ENCODE assay signal across 9 mouse cellular contexts in genomic region chr3:107260956-107261850, GRCm38 (mm10). TPM values are rescaled to one million over a fixed set of nuclear protein-coding genes. Genes with fewer than 3 reads are reported as not detected.
DNase-seq lines count a peak whose midpoint lies in the region; ATAC-seq and TF ChIP-seq lines count a peak whose summit lies in the region.
"Had no signal": no experiment of that assay in that cellular context is flagged by ENCODE, and none has a peak within 500 bp of the region (broad histone marks: within the 10 kb centered on the region; RNA-seq: fewer than 3 reads in every experiment).

No protein-coding gene starts in this region.

- 0 out of 2 replicates have a peak, but pooled peaks have one; percentile 18 for TF ChIP-seq CTCF in stomach, postnatal 0 days (IDR thresholded peaks at IDR 0.05; ENCODE audit: low read depth)

- DNase-seq in ovary, adult 18-20 months (ENCODE audit: low spot score): peak; percentile 11
- DNase-seq in ovary, postnatal 10 days (ENCODE audit: low spot score): no peak
- peak; percentile 32 to 42 for DNase-seq in heart, adult 9 months (ENCODE audit: low spot score in 2 of 2)
- peak; percentile 31 for DNase-seq in limb, embryonic 11.5 days (ENCODE audit: low spot score)
- no peak for DNase-seq in stomach, postnatal 0 days (ENCODE audit: low spot score)
- no peak for DNase-seq in adrenal gland, postnatal 10 days
- DNase-seq in lung, postnatal 14 days: no peak

- 26% methylated on average over 8 of the region's 8 CpGs for WGBS in embryonic facial prominence, embryonic 12.5 days
- WGBS in limb, embryonic 11.5 days: 40% methylated on average over 8 of the region's 8 CpGs
- 42% methylated on average over 8 of the region's 8 CpGs for whole genome bisulfite sequencing in stomach, postnatal 0 days

- H3K4me2 ChIP-seq in embryonic facial prominence, embryonic 12.5 days (replicated peaks): no peak overlapping the region
- H3K4me2 ChIP-seq in limb, embryonic 11.5 days (ENCODE audit: low read depth, severe bottlenecking): no peak overlapping the region
- H3K4me2 ChIP-seq in stomach, postnatal 0 days (replicated peaks; ENCODE audit: low read depth): no peak overlapping the region
- H3K4me2 ChIP-seq: heart, embryonic 15.5 days had no signal

- no peaks in the 10 kb centered on the region for H3K9me3 ChIP-seq in embryonic facial prominence, embryonic 12.5 days
- no peaks in the 10 kb centered on the region for H3K9me3 ChIP-seq in limb, embryonic 11.5 days (ENCODE audit: control insufficient read depth, low read length)
- no peaks in the 10 kb centered on the region for H3K9me3 ChIP-seq in stomach, postnatal 0 days (ENCODE audit: control insufficient read depth, low read length)
- H3K9me3 ChIP-seq: heart, embryonic 15.5 days had no signal

- peaks cover 13% of the 10 kb centered on the region for H3K4me1 ChIP-seq in embryonic facial prominence, embryonic 12.5 days
- H3K4me1 ChIP-seq in limb, embryonic 11.5 days (ENCODE audit: control insufficient read depth, insufficient read depth, low read length): no peaks in the 10 kb centered on the region; the same call in 1 of the 2 replicates
- peaks cover 2% of the 10 kb centered on the region; the same call in 1 of the 2 replicates for H3K4me1 ChIP-seq in stomach, postnatal 0 days (replicated peaks; ENCODE audit: control insufficient read depth, insufficient read depth)

- no peak for ATAC-seq in embryonic facial prominence, embryonic 12.5 days (ENCODE audit: insufficient number of reproducible peaks, insufficient read depth, low FRiP score, low TSS enrichment)
- 0 out of 2 replicates have a peak, but pooled peaks have one; percentile 62 for ATAC-seq in limb, embryonic 11.5 days (ENCODE audit: insufficient number of reproducible peaks, low FRiP score, low TSS enrichment, low read depth)
- ATAC-seq in stomach, postnatal 0 days (ENCODE audit: low FRiP score, low TSS enrichment): no peak

- H3K9ac ChIP-seq in embryonic facial prominence, embryonic 12.5 days: no peak overlapping the region
- H3K9ac ChIP-seq in limb, embryonic 11.5 days (ENCODE audit: low read length): no peak overlapping the region
- H3K9ac ChIP-seq in stomach, postnatal 0 days (ENCODE audit: low read length): no peak overlapping the region
- H3K9ac ChIP-seq: heart, embryonic 15.5 days had no signal

- no peaks in the 10 kb centered on the region for H3K27me3 ChIP-seq in embryonic facial prominence, embryonic 12.5 days
- no peaks in the 10 kb centered on the region for H3K27me3 ChIP-seq in limb, embryonic 11.5 days (ENCODE audit: control insufficient read depth, insufficient read depth, low read length)
- H3K27me3 ChIP-seq in stomach, postnatal 0 days (ENCODE audit: control insufficient read depth, insufficient read depth, low read length): no peaks in the 10 kb centered on the region
- H3K27me3 ChIP-seq: heart, embryonic 15.5 days had no signal

- no peak overlapping the region for H3K4me3 ChIP-seq in embryonic facial prominence, embryonic 12.5 days
- no peak overlapping the region for H3K4me3 ChIP-seq in limb, embryonic 11.5 days (ENCODE audit: low read depth, low read length)
- H3K4me3 ChIP-seq in stomach, postnatal 0 days (ENCODE audit: low read depth, low read length): no peak overlapping the region
- H3K4me3 ChIP-seq: heart, embryonic 15.5 days had no signal

- H3K27ac ChIP-seq in embryonic facial prominence, embryonic 12.5 days: 0 out of 2 replicates have a peak overlapping the region, but pooled peaks have one; percentile 1
- H3K27ac ChIP-seq in limb, embryonic 11.5 days (replicated peaks; ENCODE audit: low read depth, low read length): 0 out of 2 replicates have a peak overlapping the region, but pooled peaks have one; percentile 38
- H3K27ac ChIP-seq in stomach, postnatal 0 days (replicated peaks): peak overlapping the region; percentile 63; the same call in 1 of the 2 replicates
- H3K27ac ChIP-seq: heart, embryonic 15.5 days had no signal

- TF ChIP-seq EP300 in stomach, postnatal 0 days (optimal IDR thresholded peaks at IDR 0.05): no peak

- H3K36me3 ChIP-seq in embryonic facial prominence, embryonic 12.5 days: no peaks in the 10 kb centered on the region
- no peaks in the 10 kb centered on the region for H3K36me3 ChIP-seq in limb, embryonic 11.5 days (ENCODE audit: control insufficient read depth, insufficient read depth, low read length)
- H3K36me3 ChIP-seq in stomach, postnatal 0 days (ENCODE audit: control insufficient read depth, insufficient read depth, low read length): no peaks in the 10 kb centered on the region
- H3K36me3 ChIP-seq: heart, embryonic 15.5 days had no signal

RNA-seq across cellular contexts. Expression of gene Lamtor5, which starts 17.5 kb away (rescaled TPM):
- 167 and 174 TPM in 2 replicates for polyA plus RNA-seq in embryonic facial prominence, embryonic 12.5 days (2016; fragmentation: Nextera tagmentation; extraction: Ambion mirVana)
- 174 and 175 TPM in 2 replicates for polyA plus RNA-seq in limb, embryonic 11.5 days (2014; fragmentation: Nextera tagmentation; extraction: Ambion mirVana)
- 186 and 189 TPM in 2 replicates for polyA plus RNA-seq in stomach, postnatal 0 days (2015; fragmentation: Nextera tagmentation; extraction: Ambion mirVana)
- total RNA-seq in adrenal gland, postnatal 10 days (2021): 10 to 100 TPM; 71.5 to 73.4 TPM

RNA-seq across cellular contexts. Expression of gene Prok1, which starts 21.7 kb away (rescaled TPM):
- polyA plus RNA-seq in embryonic facial prominence, embryonic 12.5 days (2016; fragmentation: Nextera tagmentation; extraction: Ambion mirVana): 0.20 TPM in 1 of 2 replicates, not detected in the other
- 0.06 TPM in 1 of 2 replicates, not detected in the other for polyA plus RNA-seq in limb, embryonic 11.5 days (2014; fragmentation: Nextera tagmentation; extraction: Ambion mirVana)
- 10.5 and 11.3 TPM in 2 replicates for polyA plus RNA-seq in stomach, postnatal 0 days (2015; fragmentation: Nextera tagmentation; extraction: Ambion mirVana)
- 1 to 10 TPM; 6.2 to 6.7 TPM for total RNA-seq in adrenal gland, postnatal 10 days (2021)
- polyA plus RNA-seq: heart, embryonic 15.5 days had no signal

RNA-seq across cellular contexts. Expression of gene Slc16a4, which starts 29.8 kb away (rescaled TPM):
- 5.4 and 6.9 TPM in 2 replicates for polyA plus RNA-seq in embryonic facial prominence, embryonic 12.5 days (2016; fragmentation: Nextera tagmentation; extraction: Ambion mirVana)
- 4.5 and 5.1 TPM in 2 replicates for polyA plus RNA-seq in limb, embryonic 11.5 days (2014; fragmentation: Nextera tagmentation; extraction: Ambion mirVana)
- 1.9 and 2.1 TPM in 2 replicates for polyA plus RNA-seq in stomach, postnatal 0 days (2015; fragmentation: Nextera tagmentation; extraction: Ambion mirVana)
- under 1 TPM; 0.60 to 0.73 TPM for total RNA-seq in adrenal gland, postnatal 10 days (2021)

RNA-seq across cellular contexts. Expression of gene A630076J17Rik, which starts 30.8 kb away (rescaled TPM):
- not detected in 2 replicates for polyA plus RNA-seq in embryonic facial prominence, embryonic 12.5 days (2016; fragmentation: Nextera tagmentation; extraction: Ambion mirVana)
- not detected in 2 replicates for polyA plus RNA-seq in limb, embryonic 11.5 days (2014; fragmentation: Nextera tagmentation; extraction: Ambion mirVana)
- polyA plus RNA-seq in stomach, postnatal 0 days (2015; fragmentation: Nextera tagmentation; extraction: Ambion mirVana): 28.1 and 32.7 TPM in 2 replicates
- total RNA-seq in adrenal gland, postnatal 10 days (2021): under 1 TPM in 1 of 2 experiments, not detected in 1; 0.45 TPM

RNA-seq across cellular contexts. Expression of gene Cym, which starts 39.7 kb away (rescaled TPM):
- polyA plus RNA-seq in embryonic facial prominence, embryonic 12.5 days (2016; fragmentation: Nextera tagmentation; extraction: Ambion mirVana): 0.17 TPM in 1 of 2 replicates, not detected in the other
- not detected in 2 replicates for polyA plus RNA-seq in limb, embryonic 11.5 days (2014; fragmentation: Nextera tagmentation; extraction: Ambion mirVana)
- polyA plus RNA-seq in stomach, postnatal 0 days (2015; fragmentation: Nextera tagmentation; extraction: Ambion mirVana): 69,611 and 75,506 TPM in 2 replicates
- total RNA-seq in adrenal gland, postnatal 10 days (2021): 1 to 10 TPM in 1 of 2 experiments, under 1 TPM in 1; 0.88 to 1.2 TPM

Comparison
In these comparisons a context has a peak if more than half of its experiments do, and no peak if none do; other contexts are left out.
1. DNase-seq: peak in ovary, adult 18-20 months (single experiment), heart, adult 9 months (2 of 2) and limb, embryonic 11.5 days (single experiment); none in ovary, postnatal 10 days (single experiment), stomach, postnatal 0 days (single experiment), adrenal gland, postnatal 10 days (single experiment) and lung, postnatal 14 days (single experiment).
2. H3K27ac ChIP-seq: peak in every context shown above with its lines; median percentile 63 in stomach, postnatal 0 days; 38 in limb, embryonic 11.5 days; 1 in embryonic facial prominence, embryonic 12.5 days.